Mouse (Mus musculus): Measurements from ENCODE around the gene Msh5.

DNA sequence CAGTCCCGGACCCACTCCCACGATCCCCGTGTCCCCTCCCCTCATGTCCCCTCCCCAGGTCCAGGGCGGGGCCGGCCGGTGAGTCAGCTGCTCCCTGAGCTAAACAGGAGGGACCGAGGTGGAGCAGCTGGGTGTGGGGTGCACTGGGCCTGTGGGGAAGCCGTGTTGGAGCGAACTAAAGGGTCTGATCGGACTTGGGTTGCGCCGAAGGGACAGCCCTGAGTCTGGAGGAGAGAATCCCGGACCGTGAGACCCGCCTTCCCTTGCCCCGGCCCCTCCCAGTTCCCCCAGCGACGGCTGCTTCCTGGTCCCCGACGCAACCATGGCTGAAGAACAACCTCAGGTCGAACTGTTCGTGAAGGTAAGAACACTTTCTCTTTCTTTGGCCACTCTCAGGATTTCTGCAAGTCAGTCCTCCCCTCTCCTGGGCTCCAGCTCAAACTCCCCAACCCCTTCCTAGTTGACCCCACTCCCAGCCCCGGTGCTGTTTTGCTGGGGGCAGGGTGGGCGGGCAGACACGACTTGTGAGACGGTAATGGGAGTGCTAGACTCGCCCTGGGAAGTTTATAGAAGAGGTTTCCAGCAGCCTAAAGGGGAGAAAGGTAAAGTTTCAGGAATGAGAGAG lies 3.7 kb upstream of the Msh5 start:
- TF ChIP-seq POLR2A (IDR thresholded peaks at IDR 0.05; ENCODE audit: borderline replicate concordance, extremely low read depth, low read depth, low read length) (peak; percentile 97; the same call in 1 of the 2 replicates), CTCF (IDR thresholded peaks at IDR 0.05; ENCODE audit: insufficient read depth, low read length) (no peak)
